Mouse (Mus musculus): ENCODE results near the gene Rps7.

The Rps7 gene

GRCm38 (mm10) chr12:28635535-28636476 lies at the start of gene Rps7:
Rps7 (minus strand) TSS chr12:28635953.
- DNase-seq (ENCODE audit: low read depth, low spot score), result peak; percentile 88

- DNase-seq (ENCODE audit: low read depth, low spot score), result no peak
Measured at GRCm38 (mm10) chr12:28684674-28685073, 48.9 kb upstream of the Rps7 start.

- DNase-seq (ENCODE audit: low read depth, low spot score), result no peak
Measured at GRCm38 (mm10) chr12:28675925-28676209, 40.1 kb upstream of the Rps7 start.

GRCm38 (mm10) chr12:28675121-28675924 lies 39.6 kb upstream of the Rps7 start, which contains the start of gene Adi1:
Adi1 (plus strand) TSS chr12:28675231.
- DNase-seq (ENCODE audit: low read depth, low spot score), result peak; percentile 74

GRCm38 (mm10) chr12:28674038-28674720 lies 38.4 kb upstream of the Rps7 start:
- no peak for DNase-seq (ENCODE audit: low read depth, low spot score)

GRCm38 (mm10) chr12:28667287-28667686 lies 31.5 kb upstream of the Rps7 start:
- no peak for DNase-seq (ENCODE audit: low read depth, low spot score)

- no peak for DNase-seq (ENCODE audit: low read depth, low spot score)
Measured at GRCm38 (mm10) chr12:28666734-28667133, 31.0 kb upstream of the Rps7 start.

GRCm38 (mm10) chr12:28662628-28663027 lies 26.9 kb upstream of the Rps7 start:
- DNase-seq (ENCODE audit: low read depth, low spot score), result no peak

GRCm38 (mm10) chr12:28649141-28650110 lies 13.7 kb upstream of the Rps7 start, which contains the start of gene Rnaseh1:
Rnaseh1 (plus strand) TSS chr12:28649602.
- peak; percentile 76 for DNase-seq (ENCODE audit: low read depth, low spot score)

- DNase-seq (ENCODE audit: low read depth, low spot score), result no peak
Measured at GRCm38 (mm10) chr12:28638778-28639177, 3.0 kb upstream of the Rps7 start.

- DNase-seq (ENCODE audit: low read depth, low spot score), result no peak
Measured at GRCm38 (mm10) chr12:28636543-28636942, 790 bp upstream of the Rps7 start.

GRCm38 (mm10) chr12:28635058-28635534 lies 657 bp downstream of the Rps7 start:
- no peak for DNase-seq (ENCODE audit: low read depth, low spot score)

- no peak for DNase-seq (ENCODE audit: low read depth, low spot score)
Measured at GRCm38 (mm10) chr12:28628436-28628835, 7.3 kb downstream of the Rps7 start.

- no peak for DNase-seq (ENCODE audit: low read depth, low spot score)
Measured at GRCm38 (mm10) chr12:28627092-28627491, 8.7 kb downstream of the Rps7 start.

GRCm38 (mm10) chr12:28625407-28625806 lies 10.3 kb downstream of the Rps7 start:
- DNase-seq (ENCODE audit: low read depth, low spot score), result no peak

GRCm38 (mm10) chr12:28624251-28624650 lies 11.5 kb downstream of the Rps7 start:
- DNase-seq (ENCODE audit: low read depth, low spot score), result no peak

GRCm38 (mm10) chr12:28623195-28623594 lies 12.6 kb downstream of the Rps7 start, which contains the start of gene Colec11:
Colec11 (minus strand) TSS chr12:28623377.
- DNase-seq (ENCODE audit: low read depth, low spot score), result no peak

GRCm38 (mm10) chr12:28622641-28623040 lies 13.1 kb downstream of the Rps7 start:
- DNase-seq (ENCODE audit: low read depth, low spot score), result no peak

GRCm38 (mm10) chr12:28622167-28622532 lies 13.6 kb downstream of the Rps7 start:
- DNase-seq (ENCODE audit: low read depth, low spot score), result no peak

- DNase-seq (ENCODE audit: low read depth, low spot score), result no peak
Measured at GRCm38 (mm10) chr12:28621451-28622166, 14.1 kb downstream of the Rps7 start.
